ENCODE assay signal across 16 mouse cellular contexts in genomic region chr7:98937079-98937813, GRCm38 (mm10).
DNase-seq lines count a peak whose midpoint lies in the region; ATAC-seq lines count a peak whose summit lies in the region.
"Had no signal": no experiment of that assay in that cellular context is flagged by ENCODE, and none has a peak within 500 bp of the region (broad histone marks: within the 10 kb centered on the region; RNA-seq: fewer than 3 reads in every experiment).

No protein-coding gene starts in this region.

- H3K4me2 ChIP-seq in midbrain, embryonic 15.5 days: no peak overlapping the region
- no peak overlapping the region for H3K4me2 ChIP-seq in midbrain, embryonic 11.5 days
- peak overlapping the region; percentile 36 for H3K4me2 ChIP-seq in limb, embryonic 12.5 days
- no peak overlapping the region for H3K4me2 ChIP-seq in stomach, embryonic 16.5 days (ENCODE audit: low read depth, low read length)
- H3K4me2 ChIP-seq: kidney, embryonic 15.5 days; liver, embryonic 12.5 days had no signal

- H3K9me3 ChIP-seq in midbrain, embryonic 15.5 days: no peaks in the 10 kb centered on the region
- no peaks in the 10 kb centered on the region for H3K9me3 ChIP-seq in midbrain, embryonic 11.5 days (ENCODE audit: control insufficient read depth, low read length)
- no peaks in the 10 kb centered on the region for H3K9me3 ChIP-seq in limb, embryonic 12.5 days
- no peaks in the 10 kb centered on the region for H3K9me3 ChIP-seq in stomach, embryonic 16.5 days (replicated peaks; ENCODE audit: control insufficient read depth, low read length)
- H3K9me3 ChIP-seq: kidney, embryonic 15.5 days; liver, embryonic 12.5 days; megakaryocyte, embryonic 14.5 days had no signal

- no peaks in the 10 kb centered on the region for H3K36me3 ChIP-seq in midbrain, embryonic 15.5 days (replicated peaks)
- H3K36me3 ChIP-seq in midbrain, embryonic 11.5 days (ENCODE audit: control insufficient read depth, insufficient read depth, low read length): no peaks in the 10 kb centered on the region
- no peaks in the 10 kb centered on the region for H3K36me3 ChIP-seq in limb, embryonic 12.5 days
- H3K36me3 ChIP-seq in stomach, embryonic 16.5 days (ENCODE audit: control insufficient read depth, insufficient read depth, low read length): no peaks in the 10 kb centered on the region
- H3K36me3 ChIP-seq: kidney, embryonic 15.5 days; liver, embryonic 12.5 days had no signal

- peak; percentile 34 for DNase-seq in heart, adult 11 months
- DNase-seq in heart, postnatal 36 days: no peak
- no peak for DNase-seq in midbrain, embryonic 11.5 days (ENCODE audit: low spot score, missing footprints)
- no peak for DNase-seq in urinary bladder, postnatal 36 days (ENCODE audit: low spot score in 2 of 2)
- no peak for DNase-seq in urinary bladder, postnatal 14 days (ENCODE audit: low spot score)
- DNase-seq: adrenal gland, postnatal 25 days; cerebellum, adult 9-11 months; embryo, embryonic 11 days; gastrocnemius, postnatal 25 days had no signal

- H3K4me1 ChIP-seq in midbrain, embryonic 15.5 days: peaks cover 4% of the 10 kb centered on the region; the same call in 1 of the 2 replicates
- no peaks in the 10 kb centered on the region; the same call in 1 of the 2 replicates for H3K4me1 ChIP-seq in midbrain, embryonic 11.5 days (ENCODE audit: control insufficient read depth, insufficient read depth, low read length)
- peaks cover 37% of the 10 kb centered on the region for H3K4me1 ChIP-seq in limb, embryonic 12.5 days (replicated peaks)
- H3K4me1 ChIP-seq in stomach, embryonic 16.5 days (ENCODE audit: control insufficient read depth, insufficient read depth, low read length): peaks cover 36% of the 10 kb centered on the region; the same call in 1 of the 2 replicates

- H3K4me3 ChIP-seq in midbrain, embryonic 15.5 days: no peak overlapping the region
- H3K4me3 ChIP-seq in midbrain, embryonic 11.5 days (ENCODE audit: low read depth, low read length): no peak overlapping the region
- no peak overlapping the region for H3K4me3 ChIP-seq in limb, embryonic 12.5 days (replicated peaks)
- H3K4me3 ChIP-seq in stomach, embryonic 16.5 days (replicated peaks; ENCODE audit: low read length): no peak overlapping the region
- H3K4me3 ChIP-seq: erythroblast, embryonic 14.5 days; kidney, embryonic 15.5 days; liver, embryonic 12.5 days; megakaryocyte, embryonic 14.5 days had no signal

- no peaks in the 10 kb centered on the region for H3K27me3 ChIP-seq in midbrain, embryonic 15.5 days (replicated peaks)
- H3K27me3 ChIP-seq in midbrain, embryonic 11.5 days (ENCODE audit: control insufficient read depth, insufficient read depth, low read length): no peaks in the 10 kb centered on the region
- 0 out of 2 replicates have a peak, but pooled peaks cover 3% of the 10 kb centered on the region for H3K27me3 ChIP-seq in limb, embryonic 12.5 days
- no peaks in the 10 kb centered on the region for H3K27me3 ChIP-seq in stomach, embryonic 16.5 days (ENCODE audit: control insufficient read depth, insufficient read depth, low read length)
- H3K27me3 ChIP-seq: kidney, embryonic 15.5 days; liver, embryonic 12.5 days; megakaryocyte, embryonic 14.5 days had no signal

- H3K9ac ChIP-seq in midbrain, embryonic 15.5 days: no peak overlapping the region
- H3K9ac ChIP-seq in midbrain, embryonic 11.5 days (ENCODE audit: low read length): no peak overlapping the region
- 0 out of 2 replicates have a peak overlapping the region, but pooled peaks have one; percentile 31 for H3K9ac ChIP-seq in limb, embryonic 12.5 days (replicated peaks)
- H3K9ac ChIP-seq in stomach, embryonic 16.5 days (ENCODE audit: low read length): peak overlapping the region; percentile 38
- H3K9ac ChIP-seq: kidney, embryonic 15.5 days; liver, embryonic 12.5 days had no signal

- ATAC-seq in midbrain, embryonic 15.5 days (replicated peaks): no peak
- no peak for ATAC-seq in midbrain, embryonic 11.5 days (ENCODE audit: low FRiP score)
- ATAC-seq in limb, embryonic 12.5 days (ENCODE audit: insufficient number of reproducible peaks, insufficient read depth, low FRiP score, low TSS enrichment, low read depth): peak; percentile 58; the same call in 1 of the 2 replicates
- ATAC-seq in stomach, embryonic 16.5 days (ENCODE audit: insufficient read depth, low FRiP score): peak; percentile 34; the same call in 1 of the 2 replicates
- ATAC-seq: liver, embryonic 12.5 days had no signal

- WGBS in midbrain, embryonic 15.5 days: 55% methylated on average over 20 of the region's 20 CpGs
- WGBS in midbrain, embryonic 11.5 days: 76% methylated on average over 20 of the region's 20 CpGs
- 25% methylated on average over 20 of the region's 20 CpGs for WGBS in limb, embryonic 12.5 days
- WGBS in stomach, embryonic 16.5 days: 49% methylated on average over 20 of the region's 20 CpGs

- 0 out of 2 replicates have a peak overlapping the region, but pooled peaks have one; percentile 15 for H3K27ac ChIP-seq in midbrain, embryonic 15.5 days
- H3K27ac ChIP-seq in midbrain, embryonic 11.5 days (ENCODE audit: low read depth, low read length): no peak overlapping the region
- H3K27ac ChIP-seq in limb, embryonic 12.5 days: peak overlapping the region; percentile 77; the same call in 1 of the 2 replicates
- peak overlapping the region; percentile 65 for H3K27ac ChIP-seq in stomach, embryonic 16.5 days (ENCODE audit: low read length)
- H3K27ac ChIP-seq: liver, embryonic 12.5 days had no signal

- intact Hi-C loops in heart, postnatal 36 days (cut with DNase I): no loop called here

Comparison
In these comparisons a context has a peak if more than half of its experiments do, and no peak if none do; other contexts are left out.
1. ATAC-seq: peak in limb, embryonic 12.5 days (single experiment) and stomach, embryonic 16.5 days (single experiment); none in midbrain, embryonic 15.5 days (single experiment) and midbrain, embryonic 11.5 days (single experiment).
2. H3K9ac ChIP-seq: peak in limb, embryonic 12.5 days (single experiment) and stomach, embryonic 16.5 days (single experiment); none in midbrain, embryonic 15.5 days (single experiment) and midbrain, embryonic 11.5 days (single experiment).